Mouse (Mus musculus) kidney, postnatal 25 days (tissue): ENCODE results near the gene Amotl1.
A peak's percentile ranks its signal among the peaks of the same experiment; 100 is the strongest.

Source experiments
- DNase-seq, 2 experiments: peaks; one replicate each; pipeline ENCODE4 v3.0.0; 2021; ENCODE audit warnings: mixed read lengths in 2 of 2

Amotl1 gene

DNA sequence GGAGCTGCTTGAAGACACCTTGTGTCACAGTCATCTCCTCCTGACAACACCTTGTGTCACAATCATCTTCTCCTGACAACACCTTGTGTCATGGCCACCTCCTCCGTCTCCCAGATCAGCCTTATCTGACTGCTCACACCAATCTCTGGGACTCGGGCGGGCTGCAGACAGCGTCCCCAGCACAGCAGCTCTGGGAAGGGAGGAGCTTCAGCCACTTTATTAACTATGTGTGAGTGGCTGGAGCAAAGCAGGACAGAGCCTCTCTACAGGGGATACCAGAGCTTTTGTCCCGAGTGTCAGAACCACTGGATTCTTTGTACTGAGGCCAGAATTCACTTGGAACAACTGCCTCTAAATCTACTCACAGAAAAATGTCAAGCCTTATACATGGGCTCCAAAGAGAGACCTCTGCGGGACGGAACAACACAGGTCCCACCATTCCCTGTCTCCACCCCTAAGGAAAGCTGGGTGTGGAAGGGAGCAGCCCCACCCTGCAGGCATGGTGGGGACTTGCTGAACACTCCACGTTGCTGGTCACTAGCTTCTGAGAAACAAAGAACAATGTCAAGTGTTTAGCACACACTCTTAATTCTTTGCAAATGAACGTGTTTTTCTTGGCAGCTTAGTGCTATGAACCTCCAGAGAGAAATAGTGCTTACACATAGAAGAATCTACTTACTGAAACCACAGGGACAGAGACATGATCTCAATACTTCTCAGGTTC lies 100.7 kb downstream of the Amotl1 start:
- no peak for DNase-seq

DNA sequence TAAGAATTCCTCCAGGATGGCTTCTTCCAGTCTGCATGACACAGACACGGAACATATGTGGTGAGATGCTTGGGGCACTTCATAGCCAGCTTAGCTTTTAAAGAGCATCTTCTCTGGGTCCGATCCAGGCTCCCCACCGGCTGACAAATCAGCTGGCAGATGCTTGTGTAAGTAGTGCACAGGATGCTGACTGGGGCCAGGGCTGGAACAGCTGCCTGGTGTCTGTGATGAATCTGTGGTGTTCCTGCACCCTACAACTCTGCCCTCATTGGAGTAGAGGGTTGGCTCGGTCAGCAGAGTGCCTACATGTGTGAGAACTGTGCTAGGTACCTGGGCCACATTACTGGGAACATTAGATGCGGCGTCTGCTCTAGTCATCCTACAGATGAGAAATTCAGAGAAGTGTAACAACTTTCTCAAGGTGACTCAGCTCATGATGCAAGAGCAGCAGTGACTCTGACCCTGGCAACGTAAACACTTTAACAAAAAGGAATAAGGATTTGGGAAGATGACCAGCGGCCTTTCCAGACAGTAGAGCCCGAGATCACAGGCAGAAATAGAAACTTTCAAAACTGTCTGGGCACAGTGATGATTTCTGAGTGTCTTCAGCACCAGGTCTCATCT lies 109.9 kb downstream of the Amotl1 start:
- no peak for DNase-seq

DNA sequence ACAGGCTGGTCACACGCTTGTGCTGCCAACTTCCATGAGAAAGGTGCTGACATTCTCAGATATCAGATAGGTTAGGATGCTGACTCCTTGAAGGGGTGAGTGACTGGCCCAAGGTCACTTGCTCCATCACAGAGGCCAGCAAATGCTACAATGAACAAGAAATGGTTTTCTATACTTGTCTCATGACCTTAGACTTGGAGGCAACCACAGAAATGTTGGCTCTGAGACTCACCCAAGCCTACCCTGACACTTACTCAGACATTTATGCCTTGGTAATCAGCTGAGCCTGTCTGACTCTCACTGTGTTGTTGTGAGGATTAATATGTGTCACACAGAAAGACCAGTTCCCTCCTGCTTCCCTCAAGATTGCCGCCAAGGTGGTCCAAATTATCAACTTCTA lies 111.2 kb downstream of the Amotl1 start:
- DNase-seq, result no peak

DNA sequence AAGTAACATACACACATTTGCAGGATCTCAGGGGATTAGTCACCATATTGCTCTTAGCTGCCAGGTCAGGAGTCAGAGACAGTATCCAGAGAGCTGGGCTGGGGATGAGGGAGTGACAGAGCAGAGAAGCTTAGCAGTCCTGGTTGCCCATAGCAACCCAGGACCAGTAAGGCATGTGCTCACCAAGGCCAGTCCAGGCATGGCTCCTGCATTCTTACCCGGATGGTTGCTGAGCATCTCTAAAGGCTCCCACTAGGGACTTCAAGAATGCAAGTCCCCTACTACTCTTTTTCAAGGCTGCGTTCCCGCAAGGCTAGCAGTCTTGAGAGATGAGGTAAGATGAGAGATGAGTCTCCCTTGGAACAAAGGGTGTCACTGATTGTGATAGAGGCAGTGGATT lies 112.6 kb downstream of the Amotl1 start:
- no peak for DNase-seq

DNA sequence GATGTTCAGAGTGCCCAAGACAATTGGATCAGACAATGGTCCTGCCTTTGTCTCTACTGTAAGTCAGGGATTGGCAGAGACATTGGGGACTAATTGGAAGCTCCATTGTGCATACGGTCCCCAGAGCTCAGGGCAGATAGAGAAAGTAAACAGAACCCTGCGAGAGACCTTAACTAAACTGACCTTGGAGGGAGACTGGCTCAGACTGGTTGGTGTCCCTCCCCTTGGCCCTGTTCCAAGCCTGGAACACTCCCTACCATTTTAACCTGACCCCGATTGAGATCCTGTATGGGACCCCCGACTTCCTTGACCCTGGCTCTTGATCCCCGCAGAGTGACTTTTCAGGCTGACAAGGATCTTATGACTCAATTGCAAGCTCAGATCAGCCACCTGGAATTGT lies 114.9 kb downstream of the Amotl1 start:
- DNase-seq, result no peak

DNA sequence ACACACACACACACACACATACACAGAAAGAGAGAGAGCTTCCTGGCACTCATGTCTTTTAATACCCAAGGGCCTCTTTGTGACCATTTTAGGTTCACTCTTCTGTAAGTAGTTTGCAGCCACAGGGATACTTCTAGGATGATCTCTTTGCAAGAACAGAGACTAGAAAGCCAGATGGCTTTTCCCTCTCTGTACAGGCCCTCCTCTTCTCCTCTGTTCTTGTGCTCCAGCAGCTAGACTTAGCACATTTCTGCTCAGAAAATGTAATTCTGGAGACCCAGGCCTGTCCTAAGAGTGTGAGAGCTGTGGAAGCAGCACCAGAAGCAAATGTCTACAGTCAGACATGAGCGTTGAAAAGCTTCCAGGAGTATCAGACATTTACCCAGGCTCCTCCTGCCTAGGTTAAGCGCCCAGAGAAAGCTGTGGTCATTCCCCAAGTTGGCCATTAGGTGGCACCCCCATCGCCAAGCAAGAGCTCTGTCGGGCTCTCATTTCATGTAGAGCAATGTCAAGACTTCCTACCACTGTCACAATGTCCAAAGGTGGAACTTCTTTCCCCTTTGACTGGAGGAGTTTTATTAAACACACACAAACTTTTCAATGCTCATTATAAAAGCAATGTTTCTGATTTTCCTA lies 121.3 kb downstream of the Amotl1 start:
- peak; percentile 77 to 78 for DNase-seq

DNA sequence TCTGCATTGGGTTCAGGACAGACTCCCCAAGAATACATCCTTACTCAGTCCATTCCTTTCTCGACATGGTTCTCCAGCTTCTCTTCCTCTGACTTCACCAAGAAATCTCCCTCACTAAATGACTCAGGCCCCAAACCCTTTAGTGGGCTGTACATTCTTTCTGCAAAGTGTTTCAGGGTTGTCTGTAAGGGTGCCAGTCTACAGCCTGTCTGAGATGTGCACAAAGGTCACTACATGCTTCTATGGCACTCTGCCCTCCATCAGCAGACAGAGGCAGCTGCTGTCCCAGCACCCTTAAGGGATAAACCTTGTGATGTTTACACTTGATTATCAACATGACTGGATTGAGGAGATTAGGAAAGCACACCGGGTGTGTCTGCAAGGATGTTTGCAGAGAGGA lies 123.2 kb downstream of the Amotl1 start:
- DNase-seq, result no peak

DNA sequence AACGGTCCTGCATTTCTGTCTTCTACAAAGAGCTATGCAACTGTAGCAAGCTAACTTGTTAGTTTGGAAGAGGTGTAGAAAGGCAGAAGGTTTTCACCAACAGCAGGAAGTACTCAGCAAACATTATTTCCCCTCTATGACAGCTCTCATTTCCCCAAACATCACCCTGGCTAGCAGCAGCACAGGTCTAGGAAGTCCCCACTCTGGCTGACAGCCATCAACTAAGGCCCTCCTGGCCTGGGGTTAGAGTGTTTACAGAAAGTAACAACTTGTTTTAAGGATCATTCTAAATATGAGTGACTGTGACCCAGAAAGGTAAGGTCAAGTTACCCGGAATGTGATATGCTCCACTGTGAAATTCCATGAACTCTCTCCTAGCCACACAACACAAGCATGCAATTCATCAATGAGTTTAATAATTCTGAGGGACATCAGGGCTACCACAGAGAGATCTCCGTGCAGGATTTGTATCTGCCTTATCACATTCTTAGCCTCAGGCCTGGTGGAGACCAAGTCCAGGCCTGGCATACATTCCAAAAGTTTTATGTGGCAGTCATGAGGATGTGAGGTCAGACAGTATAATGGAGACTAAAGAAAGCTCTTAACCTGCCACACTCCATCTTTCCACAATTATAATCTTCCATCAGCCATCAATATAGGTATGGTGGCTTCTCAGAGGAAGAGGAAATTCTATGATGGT lies 123.7 kb downstream of the Amotl1 start:
- DNase-seq, result no peak

DNA sequence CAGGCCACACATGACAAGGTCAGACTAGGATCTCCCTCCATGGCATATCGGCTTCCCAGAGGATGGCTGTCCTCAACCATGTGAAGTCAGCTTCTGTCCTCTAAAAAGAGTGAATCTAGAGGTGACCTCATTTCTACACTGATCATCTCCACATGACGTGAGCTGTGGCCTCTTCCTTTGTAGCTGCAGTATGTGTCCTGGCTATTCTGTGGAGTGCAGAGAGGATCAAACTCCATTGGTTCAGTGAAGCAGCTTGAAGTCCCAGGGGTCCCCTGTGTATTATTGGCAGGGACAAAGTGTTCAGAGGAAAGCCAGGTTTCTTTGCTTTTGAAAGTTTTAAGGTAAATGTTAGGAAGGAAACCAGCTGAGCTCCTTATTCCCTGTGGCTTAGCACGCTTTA lies 126.8 kb downstream of the Amotl1 start:
- DNase-seq, result no peak

DNA sequence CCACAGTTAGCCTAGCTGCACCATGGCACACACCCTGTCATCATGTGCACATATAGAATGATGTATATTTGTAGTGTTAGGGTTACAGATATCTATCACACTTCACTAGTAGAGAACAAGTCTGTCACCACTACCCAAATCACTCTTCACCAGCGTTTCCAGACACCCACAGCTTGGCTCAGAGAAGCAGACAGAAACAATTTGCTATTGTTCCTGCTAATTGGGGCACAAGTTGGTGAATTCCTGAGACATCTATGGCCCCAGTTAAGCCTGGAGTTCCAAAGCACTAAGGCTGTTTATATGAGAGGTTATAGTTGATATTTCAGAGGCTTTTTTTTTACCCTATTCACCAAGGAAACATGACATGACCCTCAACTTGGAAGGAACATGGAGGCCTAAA lies 127.6 kb downstream of the Amotl1 start:
- DNase-seq, result no peak

DNA sequence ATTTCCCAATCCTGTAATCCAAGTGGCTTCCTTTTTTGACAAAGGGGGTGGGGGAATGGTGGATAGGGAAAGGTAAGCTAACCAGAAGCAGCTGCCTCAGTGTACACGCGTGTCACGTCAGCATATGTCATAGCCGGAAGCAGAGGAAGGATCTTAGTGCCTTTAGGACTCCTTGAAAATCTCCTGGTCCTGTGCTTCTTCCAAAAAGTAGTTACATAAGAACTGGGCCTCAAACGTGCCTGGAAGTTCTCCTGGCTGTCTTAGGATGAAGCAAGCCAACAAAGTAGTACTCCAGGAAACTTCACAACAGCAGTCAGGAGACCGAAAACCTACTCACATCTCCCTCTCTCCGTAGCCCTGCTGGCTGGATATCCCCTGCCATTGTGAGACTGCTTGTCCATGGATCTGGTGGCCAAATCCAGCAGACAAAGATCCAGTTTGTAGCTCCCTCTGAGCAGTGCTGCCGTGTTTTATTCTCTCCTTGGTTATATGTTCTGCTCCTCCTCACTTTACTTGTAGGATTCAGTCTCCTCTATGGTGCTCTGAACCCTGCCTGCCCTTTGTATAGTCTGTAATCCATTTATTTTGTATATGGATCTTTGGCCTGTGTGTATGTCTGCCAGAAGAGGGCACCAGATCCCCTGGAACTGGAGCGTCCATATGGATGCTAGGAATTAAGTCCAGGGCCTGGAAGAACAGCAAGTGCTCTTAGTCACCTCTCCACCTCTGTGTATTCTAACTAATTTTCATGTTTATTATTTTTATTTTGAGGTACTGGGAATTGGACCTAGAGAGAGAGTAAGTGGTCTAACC lies 132.0 kb downstream of the Amotl1 start:
- DNase-seq, result peak in 1 of 2 experiments; percentile 41

DNA sequence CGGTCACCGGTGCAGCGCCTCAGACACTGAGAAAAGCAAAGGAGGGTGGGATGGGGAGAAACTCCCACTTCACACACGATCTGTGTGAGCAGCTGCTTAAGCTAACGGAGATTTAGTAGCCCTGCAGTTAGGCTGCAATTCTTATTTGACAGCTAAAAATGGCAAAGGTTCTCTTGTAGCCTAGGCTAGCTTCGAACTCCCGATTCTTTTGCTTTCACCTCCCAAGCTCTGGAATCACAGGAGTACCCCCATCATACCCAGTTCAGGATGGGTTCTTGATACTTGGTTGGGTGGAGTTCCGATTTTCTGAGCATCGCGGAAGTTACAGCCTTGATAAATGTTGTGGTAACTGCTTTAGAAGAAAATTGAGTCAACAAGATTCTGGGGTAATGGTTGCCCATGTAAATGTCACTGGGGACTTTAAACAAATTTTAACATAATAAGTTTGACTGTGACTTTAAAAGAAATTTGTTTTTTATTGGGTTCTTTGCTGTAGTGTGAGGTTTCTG lies 143.9 kb downstream of the Amotl1 start:
- no peak for DNase-seq

DNA sequence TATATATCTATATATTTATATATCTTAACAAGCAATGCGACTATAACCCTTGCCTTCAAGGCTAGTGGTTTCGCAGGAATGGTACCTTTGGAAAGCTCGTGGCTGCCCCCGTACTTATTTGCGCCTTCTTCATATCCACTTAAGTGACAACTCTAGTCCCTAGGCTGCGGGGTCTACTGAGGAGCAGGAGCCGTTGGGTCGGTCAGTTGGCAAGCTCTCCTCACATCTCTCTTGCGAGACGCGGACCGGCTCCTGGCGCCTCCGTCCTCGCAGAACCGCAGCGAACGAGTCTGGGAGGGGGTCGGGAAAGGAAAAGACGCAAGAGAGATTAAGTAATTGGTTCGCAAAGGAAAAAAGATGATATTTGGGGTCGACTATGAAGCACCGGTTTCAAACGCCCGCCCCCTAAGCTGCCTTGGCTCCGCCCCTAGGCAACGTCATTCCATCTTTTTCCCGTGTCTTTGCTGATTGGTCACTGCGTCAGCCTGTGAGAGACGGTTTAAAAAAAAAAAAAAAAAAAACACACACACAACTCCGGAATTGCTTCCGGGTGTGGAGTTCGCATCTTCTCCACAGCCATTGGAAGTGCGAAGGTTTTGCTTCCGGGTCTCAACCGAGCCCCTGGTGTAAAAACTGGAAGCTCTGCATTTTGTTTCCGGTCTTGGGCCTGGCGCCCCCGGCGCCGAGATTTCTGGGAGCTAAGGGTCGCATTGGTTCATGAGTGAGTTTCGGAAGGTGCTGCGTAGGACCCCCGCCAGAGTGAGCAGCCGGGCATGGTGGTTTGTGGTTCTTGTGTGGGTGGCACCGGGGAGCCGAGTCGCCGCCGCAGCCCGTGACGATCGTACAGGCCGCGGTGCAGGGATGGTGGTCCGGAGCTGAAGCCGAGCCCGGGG lies 144.6 kb downstream of the Amotl1 start, which contains the start of the genes Kdm4d and Cwc15:
Gene Kdm4d (minus strand): TSS at position 460 of the 893 bp plus-strand sequence.
Gene Cwc15 (plus strand): TSS at position 595 of the 893 bp plus-strand sequence.
- DNase-seq, result peak; percentile 98

DNA sequence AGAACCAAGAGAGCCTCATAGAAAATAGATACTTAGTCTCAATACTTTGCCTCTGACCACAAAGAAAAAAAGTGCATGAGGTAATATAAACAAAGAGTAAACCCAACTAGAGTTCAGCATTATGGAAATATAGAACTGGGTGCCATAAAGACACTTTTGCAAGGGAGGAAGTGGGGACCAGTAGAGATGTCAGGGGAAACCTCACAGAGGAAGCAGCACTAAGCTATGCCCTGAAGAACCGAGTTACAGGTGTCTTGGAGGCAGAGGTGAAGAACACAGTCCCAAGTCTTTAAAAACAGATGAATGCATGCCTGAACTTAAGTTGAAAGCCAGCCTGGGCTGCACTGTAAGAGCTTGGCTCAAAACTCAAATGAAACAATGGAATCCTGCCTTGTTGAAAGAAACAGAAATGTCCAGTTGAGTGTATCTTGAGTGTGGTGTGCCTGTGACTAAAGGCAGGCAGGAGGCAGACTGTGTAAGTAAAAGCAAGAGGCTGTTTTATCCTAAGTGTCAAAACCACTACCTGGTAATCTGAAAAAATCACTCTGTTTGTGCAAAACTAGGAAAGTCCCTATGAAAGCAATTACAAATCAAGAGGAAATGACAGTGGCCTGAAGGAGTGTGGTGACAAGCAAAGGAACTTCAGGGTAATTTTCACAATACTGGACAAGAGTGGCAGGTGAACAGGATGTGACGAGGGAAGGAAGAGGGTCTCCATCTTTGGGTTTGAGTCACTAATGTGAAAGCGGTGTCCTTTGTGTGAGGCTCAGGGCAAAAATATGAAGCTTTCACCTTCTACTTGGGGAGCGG lies 145.8 kb downstream of the Amotl1 start:
- no peak for DNase-seq
